7 mouse cellular contexts compared by ENCODE assay signal in genomic region chr11:90638312-90638830, GRCm38 (mm10). TPM values are rescaled to one million over a fixed set of nuclear protein-coding genes. Genes with fewer than 3 reads are reported as not detected.
A peak's percentile ranks its signal among the peaks of the same experiment; 100 is the strongest.
DNase-seq lines count a peak whose midpoint lies in the region; ATAC-seq lines count a peak whose summit lies in the region.

No protein-coding gene starts in this region.

- peak; percentile 17 for DNase-seq in right cerebral cortex, postnatal 36 days (ENCODE audit: low spot score in 2 of 2)
- no peak for DNase-seq in right cerebral cortex, postnatal 25 days
- DNase-seq in adrenal gland, adult 8-10 months = peak; percentile 48
- peak; percentile 14 for DNase-seq in embryonic facial prominence, embryonic 14.5 days (ENCODE audit: low spot score)

- H3K27me3 ChIP-seq in embryonic facial prominence, embryonic 14.5 days (replicated peaks; ENCODE audit: control insufficient read depth, insufficient read depth, low read length) = no peaks in the 10 kb centered on the region
- H3K27me3 ChIP-seq in hindbrain, embryonic 12.5 days = no peaks in the 10 kb centered on the region
- H3K27me3 ChIP-seq in limb, embryonic 13.5 days = no peaks in the 10 kb centered on the region
- H3K27me3 ChIP-seq in midbrain, embryonic 16.5 days (ENCODE audit: control insufficient read depth, insufficient read depth, low read depth, low read length) = no peaks in the 10 kb centered on the region

- peak overlapping the region; percentile 96 for H3K27ac ChIP-seq in embryonic facial prominence, embryonic 14.5 days (replicated peaks; ENCODE audit: low read depth, low read length)
- H3K27ac ChIP-seq in hindbrain, embryonic 12.5 days = peak overlapping the region; percentile 85
- peak overlapping the region; percentile 95 for H3K27ac ChIP-seq in limb, embryonic 13.5 days
- peak overlapping the region; percentile 97 for H3K27ac ChIP-seq in midbrain, embryonic 16.5 days (ENCODE audit: low read length)

- H3K4me1 ChIP-seq in embryonic facial prominence, embryonic 14.5 days (ENCODE audit: control insufficient read depth, insufficient read depth, low read length) = peaks cover 16% of the 10 kb centered on the region
- H3K4me1 ChIP-seq in hindbrain, embryonic 12.5 days = peaks cover 18% of the 10 kb centered on the region
- H3K4me1 ChIP-seq in limb, embryonic 13.5 days = peaks cover 20% of the 10 kb centered on the region
- peaks cover 20% of the 10 kb centered on the region for H3K4me1 ChIP-seq in midbrain, embryonic 16.5 days (ENCODE audit: control insufficient read depth, insufficient read depth, low read length)

- WGBS in embryonic facial prominence, embryonic 14.5 days = 1% methylated on average over 31 of the region's 54 CpGs
- under 1% methylated on average over 40 of the region's 54 CpGs for WGBS in hindbrain, embryonic 12.5 days
- WGBS in limb, embryonic 13.5 days = under 1% methylated on average over 53 of the region's 54 CpGs
- 0% methylated on average over 23 of the region's 54 CpGs for WGBS in midbrain, embryonic 16.5 days

- no peaks in the 10 kb centered on the region for H3K9me3 ChIP-seq in embryonic facial prominence, embryonic 14.5 days (ENCODE audit: control insufficient read depth, low read length)
- no peaks in the 10 kb centered on the region for H3K9me3 ChIP-seq in hindbrain, embryonic 12.5 days (replicated peaks)
- no peaks in the 10 kb centered on the region for H3K9me3 ChIP-seq in limb, embryonic 13.5 days
- H3K9me3 ChIP-seq in midbrain, embryonic 16.5 days (replicated peaks; ENCODE audit: control insufficient read depth, low read length, poor library complexity, severe bottlenecking) = no peaks in the 10 kb centered on the region

- H3K4me2 ChIP-seq in embryonic facial prominence, embryonic 14.5 days (ENCODE audit: low read depth, low read length) = peak overlapping the region; percentile 81
- peak overlapping the region; percentile 67 for H3K4me2 ChIP-seq in hindbrain, embryonic 12.5 days (replicated peaks)
- H3K4me2 ChIP-seq in limb, embryonic 13.5 days (replicated peaks) = peak overlapping the region; percentile 73
- peak overlapping the region; percentile 71 for H3K4me2 ChIP-seq in midbrain, embryonic 16.5 days (ENCODE audit: low read length)

- peaks cover 22% of the 10 kb centered on the region for H3K36me3 ChIP-seq in embryonic facial prominence, embryonic 14.5 days (ENCODE audit: control insufficient read depth, insufficient read depth, low read length)
- peaks cover 9% of the 10 kb centered on the region for H3K36me3 ChIP-seq in hindbrain, embryonic 12.5 days
- peaks cover 19% of the 10 kb centered on the region for H3K36me3 ChIP-seq in limb, embryonic 13.5 days
- H3K36me3 ChIP-seq in midbrain, embryonic 16.5 days (ENCODE audit: control insufficient read depth, insufficient read depth, low read length) = no peaks in the 10 kb centered on the region

- ATAC-seq in embryonic facial prominence, embryonic 14.5 days (ENCODE audit: low read depth) = no peak; the same call in none of the 2 replicates
- ATAC-seq in hindbrain, embryonic 12.5 days (ENCODE audit: low FRiP score) = no peak
- no peak; the same call in 1 of the 2 replicates for ATAC-seq in limb, embryonic 13.5 days (ENCODE audit: low FRiP score, low read depth)
- ATAC-seq in midbrain, embryonic 16.5 days = peak; percentile 65; the same call in 1 of the 2 replicates

- H3K9ac ChIP-seq in embryonic facial prominence, embryonic 14.5 days (ENCODE audit: low read depth, low read length) = peak overlapping the region; percentile 98
- peak overlapping the region; percentile 96 for H3K9ac ChIP-seq in hindbrain, embryonic 12.5 days
- peak overlapping the region; percentile 96 for H3K9ac ChIP-seq in limb, embryonic 13.5 days
- H3K9ac ChIP-seq in midbrain, embryonic 16.5 days (ENCODE audit: low read depth, low read length) = peak overlapping the region; percentile 100

- H3K4me3 ChIP-seq in embryonic facial prominence, embryonic 14.5 days (ENCODE audit: low read depth, low read length) = peak overlapping the region; percentile 99
- peak overlapping the region; percentile 98 for H3K4me3 ChIP-seq in hindbrain, embryonic 12.5 days
- peak overlapping the region; percentile 96 for H3K4me3 ChIP-seq in limb, embryonic 13.5 days
- peak overlapping the region; percentile 98 for H3K4me3 ChIP-seq in midbrain, embryonic 16.5 days (ENCODE audit: low read depth, low read length)

RNA-seq across cellular contexts. Expression of gene Cox11, which starts 0.4 kb away (rescaled TPM):
- 10 to 100 TPM; 15.9 to 22.4 (median 17.8) TPM for total RNA-seq in adrenal gland, adult 8-10 months (2022)
- polyA plus RNA-seq in embryonic facial prominence, embryonic 14.5 days (2014; fragmentation: Nextera tagmentation; extraction: Ambion mirVana) = 22.8 and 23.3 TPM in 2 replicates
- 39.2 and 47.1 TPM in 2 replicates for polyA plus RNA-seq in hindbrain, embryonic 12.5 days (2016; fragmentation: Nextera tagmentation; extraction: Ambion mirVana)
- polyA plus RNA-seq in limb, embryonic 13.5 days (2015; fragmentation: Nextera tagmentation; extraction: Ambion mirVana) = 38.6 and 40.3 TPM in 2 replicates
- polyA plus RNA-seq in midbrain, embryonic 16.5 days (2015; fragmentation: Nextera tagmentation; extraction: Ambion mirVana) = 38.5 and 39.7 TPM in 2 replicates

RNA-seq across cellular contexts. Expression of gene Stxbp4, which starts 0.5 kb away (rescaled TPM):
- 10 to 100 TPM; 12.1 to 20.6 (median 16.2) TPM for total RNA-seq in adrenal gland, adult 8-10 months (2022)
- polyA plus RNA-seq in embryonic facial prominence, embryonic 14.5 days (2014; fragmentation: Nextera tagmentation; extraction: Ambion mirVana) = 17.9 and 21.6 TPM in 2 replicates
- polyA plus RNA-seq in hindbrain, embryonic 12.5 days (2016; fragmentation: Nextera tagmentation; extraction: Ambion mirVana) = 37.6 and 38.6 TPM in 2 replicates
- polyA plus RNA-seq in limb, embryonic 13.5 days (2015; fragmentation: Nextera tagmentation; extraction: Ambion mirVana) = 34.9 and 36.5 TPM in 2 replicates
- 17.4 and 19.6 TPM in 2 replicates for polyA plus RNA-seq in midbrain, embryonic 16.5 days (2015; fragmentation: Nextera tagmentation; extraction: Ambion mirVana)

RNA-seq across cellular contexts. Expression of gene Tom1l1, which starts 49.8 kb away (rescaled TPM):
- total RNA-seq in adrenal gland, adult 8-10 months (2022) = 10 to 100 TPM; 27.6 to 62.7 (median 44.1) TPM
- polyA plus RNA-seq in embryonic facial prominence, embryonic 14.5 days (2014; fragmentation: Nextera tagmentation; extraction: Ambion mirVana) = 28.8 and 34.4 TPM in 2 replicates
- polyA plus RNA-seq in hindbrain, embryonic 12.5 days (2016; fragmentation: Nextera tagmentation; extraction: Ambion mirVana) = 15.5 and 17.0 TPM in 2 replicates
- polyA plus RNA-seq in limb, embryonic 13.5 days (2015; fragmentation: Nextera tagmentation; extraction: Ambion mirVana) = 21.8 and 23.6 TPM in 2 replicates
- polyA plus RNA-seq in midbrain, embryonic 16.5 days (2015; fragmentation: Nextera tagmentation; extraction: Ambion mirVana) = 18.6 and 19.8 TPM in 2 replicates
